Mouse (Mus musculus): ENCODE data around the gene Myo5c.

- TF ChIP-seq CTCF (IDR thresholded peaks at IDR 0.05; ENCODE audit: insufficient read depth, low read depth, low read length) = no peak
- no peak for TF ChIP-seq POLR2A (IDR thresholded peaks at IDR 0.05; ENCODE audit: insufficient read depth, low read depth, low read length)
Measured at GRCm38 (mm10) chr9:75248359-75248758, 16.5 kb downstream of the Myo5c start.

All from olfactory bulb, adult 2 months (tissue).